Mouse (Mus musculus): Measurements from ENCODE around the gene Trpm1.

- no peak for TF ChIP-seq EP300 (IDR thresholded peaks at IDR 0.05; ENCODE audit: insufficient read depth, low read depth, low read length)
- TF ChIP-seq CTCF (IDR thresholded peaks at IDR 0.05; ENCODE audit: low read depth, low read length), result no peak
These were observed 142.8 kb downstream of the Trpm1 start for GRCm38 (mm10) chr7:64296286-64297010.
